In genomic region chr17:17403578-17404112, GRCm38 (mm10) we compare ENCODE assay signal across 13 mouse cellular contexts. TPM values are rescaled to one million over a fixed set of nuclear protein-coding genes. Genes with fewer than 3 reads are reported as not detected.
DNase-seq lines count a peak whose midpoint lies in the region; ATAC-seq lines count a peak whose summit lies in the region.
"Had no signal": no experiment of that assay in that cellular context is flagged by ENCODE, and none has a peak within 500 bp of the region (broad histone marks: within the 10 kb centered on the region; RNA-seq: fewer than 3 reads in every experiment).

No protein-coding gene starts in this region.

- H3K9ac ChIP-seq in embryonic facial prominence, embryonic 14.5 days (ENCODE audit: low read depth, low read length): no peak overlapping the region
- H3K9ac ChIP-seq in hindbrain, embryonic 14.5 days: no peak overlapping the region
- H3K9ac ChIP-seq in midbrain, embryonic 12.5 days (replicated peaks): no peak overlapping the region
- H3K9ac ChIP-seq: liver, embryonic 14.5 days had no signal

- no peak for ATAC-seq in embryonic facial prominence, embryonic 14.5 days (ENCODE audit: low read depth)
- ATAC-seq in hindbrain, embryonic 14.5 days (ENCODE audit: low FRiP score): no peak
- no peak for ATAC-seq in midbrain, embryonic 12.5 days (ENCODE audit: low FRiP score, low read depth)

- H3K36me3 ChIP-seq in embryonic facial prominence, embryonic 14.5 days (ENCODE audit: control insufficient read depth, insufficient read depth, low read length): no peaks in the 10 kb centered on the region
- H3K36me3 ChIP-seq in hindbrain, embryonic 14.5 days (replicated peaks; ENCODE audit: control insufficient read depth, insufficient read depth): no peaks in the 10 kb centered on the region
- H3K36me3 ChIP-seq in midbrain, embryonic 12.5 days: no peaks in the 10 kb centered on the region

- peaks cover 26% of the 10 kb centered on the region for H3K4me1 ChIP-seq in embryonic facial prominence, embryonic 14.5 days (ENCODE audit: control insufficient read depth, insufficient read depth, low read length)
- peaks cover 10% of the 10 kb centered on the region for H3K4me1 ChIP-seq in hindbrain, embryonic 14.5 days (replicated peaks; ENCODE audit: control insufficient read depth, insufficient read depth, low read length)
- peaks cover 36% of the 10 kb centered on the region for H3K4me1 ChIP-seq in midbrain, embryonic 12.5 days

- peak overlapping the region; percentile 27 for H3K4me3 ChIP-seq in embryonic facial prominence, embryonic 14.5 days (ENCODE audit: low read depth, low read length)
- no peak overlapping the region for H3K4me3 ChIP-seq in hindbrain, embryonic 14.5 days (replicated peaks; ENCODE audit: low read length)
- H3K4me3 ChIP-seq in midbrain, embryonic 12.5 days: peak overlapping the region; percentile 37

- H3K9me3 ChIP-seq in embryonic facial prominence, embryonic 14.5 days (ENCODE audit: control insufficient read depth, low read length): no peaks in the 10 kb centered on the region
- no peaks in the 10 kb centered on the region for H3K9me3 ChIP-seq in hindbrain, embryonic 14.5 days (ENCODE audit: control insufficient read depth, low read length)
- no peaks in the 10 kb centered on the region for H3K9me3 ChIP-seq in midbrain, embryonic 12.5 days

- no peaks in the 10 kb centered on the region for H3K27me3 ChIP-seq in embryonic facial prominence, embryonic 14.5 days (replicated peaks; ENCODE audit: control insufficient read depth, insufficient read depth, low read length)
- no peaks in the 10 kb centered on the region for H3K27me3 ChIP-seq in hindbrain, embryonic 14.5 days (ENCODE audit: control insufficient read depth, insufficient read depth, low read length)
- H3K27me3 ChIP-seq in midbrain, embryonic 12.5 days: no peaks in the 10 kb centered on the region

- peak; percentile 51 for DNase-seq in embryo, embryonic 10.5 days (ENCODE audit: low spot score)
- no peak for DNase-seq in embryo, embryonic 9.5 days (ENCODE audit: extremely low spot score)
- peak; percentile 58 for DNase-seq in embryonic facial prominence, embryonic 14.5 days (ENCODE audit: low spot score)
- no peak for DNase-seq in hindbrain, embryonic 14.5 days (ENCODE audit: low spot score)
- DNase-seq in right cerebral cortex, postnatal 14 days: no peak
- DNase-seq in frontal cortex, postnatal 36 days (ENCODE audit: low spot score in 2 of 2): no peak
- DNase-seq in spleen, postnatal 14 days (ENCODE audit: low spot score in 2 of 2): no peak
- DNase-seq: cerebellum, adult 9-11 months; kidney, adult 8-10 months; lung, postnatal 4 days; thymus, adult 18-20 months had no signal

- H3K27ac ChIP-seq in embryonic facial prominence, embryonic 14.5 days (replicated peaks; ENCODE audit: low read depth, low read length): peak overlapping the region; percentile 66
- H3K27ac ChIP-seq in hindbrain, embryonic 14.5 days: no peak overlapping the region
- H3K27ac ChIP-seq in midbrain, embryonic 12.5 days (replicated peaks): 0 out of 2 replicates have a peak overlapping the region, but pooled peaks have one; percentile 30
- H3K27ac ChIP-seq: liver, embryonic 14.5 days had no signal

- H3K4me2 ChIP-seq in embryonic facial prominence, embryonic 14.5 days (ENCODE audit: low read depth, low read length): peak overlapping the region; percentile 50
- peak overlapping the region; percentile 48; the same call in 1 of the 2 replicates for H3K4me2 ChIP-seq in hindbrain, embryonic 14.5 days (replicated peaks)
- H3K4me2 ChIP-seq in midbrain, embryonic 12.5 days (replicated peaks): peak overlapping the region; percentile 52

- 15% methylated on average over 3 of the region's 3 CpGs for WGBS in embryonic facial prominence, embryonic 14.5 days
- 37% methylated on average over 3 of the region's 3 CpGs for WGBS in hindbrain, embryonic 14.5 days
- 15% methylated on average over 3 of the region's 3 CpGs for WGBS in midbrain, embryonic 12.5 days

RNA-seq across cellular contexts. Expression of gene Lix1, which starts 1.2 kb away (rescaled TPM):
- 9.3 and 11.8 TPM in 2 replicates for polyA plus RNA-seq in embryonic facial prominence, embryonic 14.5 days (2014; fragmentation: Nextera tagmentation; extraction: Ambion mirVana)
- 5.9 and 6.4 TPM in 2 replicates for polyA plus RNA-seq in hindbrain, embryonic 14.5 days (2014; fragmentation: Nextera tagmentation; extraction: Ambion mirVana)
- 48.8 TPM in 2 replicates for polyA plus RNA-seq in midbrain, embryonic 12.5 days (2016; fragmentation: Nextera tagmentation; extraction: Ambion mirVana)

RNA-seq across cellular contexts. Expression of gene Riok2, which starts 29.5 kb away (rescaled TPM):
- 26.0 and 26.5 TPM in 2 replicates for polyA plus RNA-seq in embryonic facial prominence, embryonic 14.5 days (2014; fragmentation: Nextera tagmentation; extraction: Ambion mirVana)
- polyA plus RNA-seq in hindbrain, embryonic 14.5 days (2014; fragmentation: Nextera tagmentation; extraction: Ambion mirVana): 21.1 and 27.2 TPM in 2 replicates
- 30.3 and 32.2 TPM in 2 replicates for polyA plus RNA-seq in midbrain, embryonic 12.5 days (2016; fragmentation: Nextera tagmentation; extraction: Ambion mirVana)

Comparison
In these comparisons a context has a peak if more than half of its experiments do, and no peak if none do; other contexts are left out.
1. DNase-seq: peak in embryo, embryonic 10.5 days (single experiment) and embryonic facial prominence, embryonic 14.5 days (single experiment); none in embryo, embryonic 9.5 days (single experiment), hindbrain, embryonic 14.5 days (single experiment), right cerebral cortex, postnatal 14 days (single experiment), frontal cortex, postnatal 36 days (0 of 2) and spleen, postnatal 14 days (0 of 2).
2. Peak in every context shown above with its lines, with median percentiles within 50 percentile points of each other: H3K4me2 ChIP-seq.